Mouse (Mus musculus) liver, postnatal 0 days (tissue): Measurements from ENCODE around the gene Slc39a11. TPM values are rescaled to one million over a fixed set of nuclear protein-coding genes. Genes with fewer than 3 reads are reported as not detected.
A peak's percentile ranks its signal among the peaks of the same experiment; 100 is the strongest.

Source experiments
- ATAC-seq: fragments of 200-750 bp; cut with Nextera tagmentation; 2 replicates; pipeline ENCODE4 v1.8.0; 2017; ENCODE audit warnings: mild to moderate bottlenecking, moderate library complexity
- DNase-seq: peaks from one replicate; pipeline ENCODE4 v3.0.0-alpha.2; 2016
- H3K27ac ChIP-seq: fragments of 300-500 bp; sonication (generic); 2 replicates; pipeline ENCODE4 v1.5.1; 2014; ENCODE audit warnings: antibody characterized with exemption, moderate library complexity, mild to moderate bottlenecking, low read depth
- H3K27me3 ChIP-seq: fragments of 300-500 bp; sonication (generic); 2 replicates; pipeline ENCODE4 v1.6.1; 2014; ENCODE audit warnings: low read length, control low read depth, mixed read lengths; ENCODE audit not compliant: insufficient read depth
- H3K36me3 ChIP-seq: fragments of 300-500 bp; sonication (generic); replicated peaks from 2 replicates; pipeline ENCODE4 v1.6.1; 2014; ENCODE audit warnings: mild to moderate bottlenecking, control low read depth, low read length, moderate library complexity, mixed read lengths; ENCODE audit not compliant: insufficient read depth
- H3K4me1 ChIP-seq: fragments of 300-500 bp; sonication (generic); 2 replicates; pipeline ENCODE4 v1.6.1; 2014; ENCODE audit warnings: antibody characterized with exemption, mild to moderate bottlenecking, control low read depth; ENCODE audit not compliant: insufficient read depth
- H3K4me2 ChIP-seq: fragments of 300-500 bp; sonication (generic); 2 replicates; pipeline ENCODE4 v1.6.1; 2014; ENCODE audit warnings: low read depth, mild to moderate bottlenecking, low read length, moderate library complexity, mixed read lengths
- H3K4me3 ChIP-seq: fragments of 300-500 bp; sonication (generic); 2 replicates; pipeline ENCODE4 v1.5.1; 2014; ENCODE audit warnings: low read depth, low read length
- H3K9ac ChIP-seq: fragments of 300-500 bp; sonication (generic); replicated peaks from 2 replicates; pipeline ENCODE4 v1.6.1; 2014; ENCODE audit warnings: mild to moderate bottlenecking, moderate library complexity
- H3K9me3 ChIP-seq: fragments of 300-500 bp; sonication (generic); 2 replicates; pipeline ENCODE4 v1.6.1; 2016; ENCODE audit warnings: mild to moderate bottlenecking, control low read depth, low read length, mixed read lengths
- CTCF ChIP-seq: sonication (generic); IDR thresholded peaks from 2 replicates; pipeline ENCODE4 v1.5.1; 2016; ENCODE audit warnings: antibody characterized with exemption, low read depth
- EP300 ChIP-seq: IDR thresholded peaks from 2 replicates; pipeline ENCODE4 v1.6.1; 2016; ENCODE audit warnings: antibody characterized with exemption, low read depth, mild to moderate bottlenecking
- WGBS: fragments of 180-500 bp; shearing (Covaris S2); extraction: QIAGEN DNeasy Blood & Tissue Kit; methylation state at CpG from one replicate; pipeline ENCODE4 v1.1.7; 2014; ENCODE audit not compliant: insufficient replicate concordance; 5-methylcytosine and 5-hydroxymethylcytosine counted together
- polyA plus RNA-seq: library from polyadenylated mRNA; unstranded; fragments of >200 nt; fragmentation: Nextera tagmentation; extraction: Ambion mirVana; gene quantifications from 2 replicates; pipeline ENCODE4 v1.2.1, GENCODE M21; 2015

Slc39a11 gene
- polyA plus RNA-seq, 1 experiment from 2014 or later, result 10.9 TPM

- peak overlapping the region; percentile 62 for H3K27ac ChIP-seq
- H3K4me2 ChIP-seq, result peak overlapping the region; percentile 52
- peak; percentile 25; the same call in 1 of the 2 replicates for ATAC-seq
Observed at GRCm38 (mm10) chr11:113611664-113612611, 37.9 kb downstream of the Slc39a11 start.

DNA sequence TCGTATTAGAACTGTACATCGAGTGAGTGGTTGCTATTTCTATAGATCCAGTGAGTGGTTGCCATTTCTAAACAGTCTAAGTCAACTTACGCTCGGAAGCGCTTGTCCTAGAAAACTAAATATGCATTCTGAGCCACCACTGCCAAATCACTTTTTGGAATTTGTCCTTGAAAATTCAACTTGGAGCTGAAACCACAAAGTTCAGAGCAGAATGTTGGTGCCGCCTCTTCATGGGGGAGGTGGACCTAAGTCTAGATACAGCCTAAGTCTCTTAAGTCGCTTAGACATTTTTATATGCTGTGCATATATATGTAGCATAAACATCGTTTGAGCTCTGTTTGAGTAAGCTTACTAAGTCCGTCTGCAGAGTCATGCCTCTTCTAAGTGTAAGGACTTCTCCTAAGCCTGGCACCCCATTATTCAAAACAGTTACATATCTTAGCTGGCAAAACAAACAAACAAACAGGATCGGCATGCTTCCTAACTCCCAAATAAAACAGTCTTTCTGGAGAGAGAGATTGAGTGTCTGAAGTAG lies 38.7 kb downstream of the Slc39a11 start:
- no peak for ATAC-seq
- H3K27me3 ChIP-seq, result no peaks in the 10 kb centered on the region
- TF ChIP-seq EP300 (no peak), CTCF (no peak)
- WGBS, result 56% methylated on average over 10 of the region's 10 CpGs
- no peak for DNase-seq
- H3K4me1 ChIP-seq, result peaks cover 16% of the 10 kb centered on the region
- H3K36me3 ChIP-seq, result no peaks in the 10 kb centered on the region
- no peaks in the 10 kb centered on the region for H3K9me3 ChIP-seq
- no peak overlapping the region for H3K4me2 ChIP-seq
- peak overlapping the region; percentile 62 for H3K27ac ChIP-seq
- H3K9ac ChIP-seq, result no peak overlapping the region
- H3K4me3 ChIP-seq, result no peak overlapping the region

More at GRCm38 (mm10) chr11:113611664-113612611, 37.9 kb downstream of the Slc39a11 start:
- H3K9ac ChIP-seq, result peak overlapping the region; percentile 46; the same call in 1 of the 2 replicates
- TF ChIP-seq EP300 (no peak), CTCF (peak; percentile 77)
- H3K4me3 ChIP-seq, result no peak overlapping the region
- no peaks in the 10 kb centered on the region for H3K36me3 ChIP-seq
- H3K9me3 ChIP-seq, result no peaks in the 10 kb centered on the region
- H3K27me3 ChIP-seq, result no peaks in the 10 kb centered on the region
- peak; percentile 72 for DNase-seq
- H3K4me1 ChIP-seq, result peaks cover 16% of the 10 kb centered on the region
- WGBS, result 22% methylated on average over 24 of the region's 24 CpGs

- Histone ChIP-seq H3K4me1 (peaks cover 16% of the 10 kb centered on the region), H3K4me3 (no peak overlapping the region), H3K27ac (peak overlapping the region; percentile 76), H3K27me3 (no peaks in the 10 kb centered on the region), H3K9ac (no peak overlapping the region), H3K9me3 (no peaks in the 10 kb centered on the region), H3K4me2 (no peak overlapping the region), H3K36me3 (no peaks in the 10 kb centered on the region)
- no peak for TF ChIP-seq CTCF
- TF ChIP-seq EP300, result no peak
- ATAC-seq (no peak), DNase-seq (no peak)
- 38% methylated on average over 5 of the region's 5 CpGs for WGBS
Observed at GRCm38 (mm10) chr11:113610266-113610665, 39.6 kb downstream of the Slc39a11 start.

- Histone ChIP-seq H3K9me3 (no peaks in the 10 kb centered on the region), H3K27me3 (no peaks in the 10 kb centered on the region), H3K9ac (no peak overlapping the region), H3K4me2 (no peak overlapping the region), H3K27ac (peak overlapping the region; percentile 76), H3K4me1 (peaks cover 16% of the 10 kb centered on the region), H3K4me3 (no peak overlapping the region), H3K36me3 (no peaks in the 10 kb centered on the region)
- WGBS, result 53% methylated on average over 5 of the region's 5 CpGs
- DNase-seq (no peak), ATAC-seq (peak; percentile 57; the same call in 1 of the 2 replicates)
- TF ChIP-seq EP300, result no peak; the same call in 1 of the 2 replicates
- TF ChIP-seq CTCF, result no peak
Observed at GRCm38 (mm10) chr11:113609581-113609980, 40.3 kb downstream of the Slc39a11 start.

- no peak overlapping the region for H3K9ac ChIP-seq
- no peaks in the 10 kb centered on the region; the same call in 1 of the 2 replicates for H3K9me3 ChIP-seq
- TF ChIP-seq EP300 (no peak), CTCF (no peak)
- no peak overlapping the region for H3K27ac ChIP-seq
- H3K4me3 ChIP-seq, result no peak overlapping the region
- H3K4me2 ChIP-seq, result no peak overlapping the region
- DNase-seq, result no peak
- ATAC-seq, result no peak
- peaks cover 16% of the 10 kb centered on the region for H3K4me1 ChIP-seq
- 89% methylated on average over 12 of the region's 12 CpGs for WGBS
- H3K36me3 ChIP-seq, result no peaks in the 10 kb centered on the region
- no peaks in the 10 kb centered on the region for H3K27me3 ChIP-seq
Observed at GRCm38 (mm10) chr11:113607556-113607955, 42.3 kb downstream of the Slc39a11 start.
